Mouse (Mus musculus) CH12.LX (cell line): ENCODE results near the gene Myo1g.

Experiments
- BHLHE40 ChIP-seq: IDR thresholded peaks from 2 replicates; pipeline ENCODE4 v1.6.1; 2011; ENCODE audit warnings: mild to moderate bottlenecking, low read depth, low read length, improper control_type of control experiment
- CHD2 ChIP-seq: IDR thresholded peaks from 2 replicates; pipeline ENCODE4 v1.6.1; 2011; ENCODE audit warnings: low read length, improper control_type of control experiment
- CTCF ChIP-seq, 2 experiments: IDR thresholded peaks in 1 of 2; conservative IDR thresholded peaks in 1 of 2; 2 replicates each; pipeline ENCODE4 v1.5.1; 2011 to 2012; ENCODE audit warnings: low read depth in 2 of 2, low read length in 2 of 2, improper control_type of control experiment in 1 of 2, inconsistent platforms in 1 of 2, mild to moderate bottlenecking in 1 of 2, moderate library complexity in 1 of 2
- EP300 ChIP-seq: IDR thresholded peaks from 2 replicates; pipeline ENCODE4 v1.6.1; 2011; ENCODE audit warnings: low read length, improper control_type of control experiment
- HCFC1 ChIP-seq: IDR thresholded peaks from 2 replicates; pipeline ENCODE4 v1.6.1; 2012; ENCODE audit warnings: low read depth, mild to moderate bottlenecking, inconsistent platforms, low read length, improper control_type of control experiment
- POLR2A ChIP-seq: IDR thresholded peaks from 2 replicates; pipeline ENCODE4 v1.6.1; 2011; ENCODE audit warnings: low read depth, mild to moderate bottlenecking, improper control_type of control experiment, low read length
- POLR2AphosphoS2 ChIP-seq: IDR thresholded peaks from 2 replicates; pipeline ENCODE4 v1.6.1; 2011; ENCODE audit warnings: low read depth, low read length, improper control_type of control experiment
- TBP ChIP-seq: conservative IDR thresholded peaks from 2 replicates; pipeline ENCODE4 v1.6.1; 2011; ENCODE audit warnings: low read depth, low read length, improper control_type of control experiment
- UBTF ChIP-seq: IDR thresholded peaks from 2 replicates; pipeline ENCODE4 v1.6.1; 2012; ENCODE audit warnings: low read depth, mild to moderate bottlenecking, inconsistent platforms, low read length, improper control_type of control experiment, moderate library complexity
- USF1 ChIP-seq: IDR thresholded peaks from 2 replicates; pipeline ENCODE4 v1.6.1; 2014; ENCODE audit warnings: low read depth, mild to moderate bottlenecking, inconsistent platforms, low read length, improper control_type of control experiment

DNA sequence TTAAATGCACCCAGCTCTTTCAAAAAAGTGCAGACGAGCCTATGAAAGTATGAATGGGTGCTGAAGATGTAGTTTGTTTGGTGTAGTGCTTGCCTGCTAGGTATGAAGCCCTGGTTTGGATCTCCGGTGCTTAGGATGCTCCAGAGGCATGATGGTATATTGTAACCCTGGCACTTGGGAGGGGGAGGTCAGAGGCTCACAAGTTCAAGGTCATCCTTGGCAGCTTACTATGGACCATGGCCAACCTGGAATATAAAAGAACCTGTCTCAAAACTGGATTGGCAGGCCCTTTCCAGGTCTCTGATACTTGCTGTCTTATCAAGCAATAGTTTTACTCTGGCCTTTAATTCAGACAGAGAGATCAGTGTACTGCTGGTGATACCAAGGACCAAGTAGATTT is 29.0 kb upstream of the Myo1g start:
- TF ChIP-seq CHD2 (no peak), TBP (no peak), CTCF (conservative IDR thresholded peaks at IDR 0.05 in 1 of 2, IDR thresholded peaks at IDR 0.05 in 1 of 2; ENCODE audit: low read depth in 2 of 2, low read length in 2 of 2) (no peak), UBTF (no peak), BHLHE40 (no peak), POLR2A (no peak), EP300 (no peak), POLR2AphosphoS2 (no peak), HCFC1 (no peak), USF1 (no peak)
